Mouse (Mus musculus) midbrain, embryonic 11.5 days (tissue): ENCODE data around the gene Ssr3. TPM values are rescaled to one million over a fixed set of nuclear protein-coding genes. Genes with fewer than 3 reads are reported as not detected.

ENCODE experiments used
- ATAC-seq: fragments of 200-750 bp; cut with Nextera tagmentation; 2 replicates; pipeline ENCODE4 v1.8.0; 2017; ENCODE audit warnings: moderate TSS enrichment, moderate library complexity; ENCODE audit not compliant: low FRiP score
- DNase-seq: peaks from one replicate; pipeline ENCODE4 v3.0.0; 2015; ENCODE audit warnings: low spot score; ENCODE audit errors: missing footprints
- H3K27ac ChIP-seq: fragments of 300-500 bp; sonication (generic); 2 replicates; pipeline ENCODE4 v1.5.1; 2014; ENCODE audit warnings: low read depth, low read length
- H3K27me3 ChIP-seq: fragments of 300-500 bp; sonication (generic); 2 replicates; pipeline ENCODE4 v1.6.1; 2014; ENCODE audit warnings: mild to moderate bottlenecking, low read length, moderate library complexity, mixed read lengths; ENCODE audit not compliant: control insufficient read depth, insufficient read depth
- H3K36me3 ChIP-seq: fragments of 300-500 bp; sonication (generic); 2 replicates; pipeline ENCODE4 v1.6.1; 2014; ENCODE audit warnings: mild to moderate bottlenecking, low read length, moderate library complexity, mixed read lengths; ENCODE audit not compliant: control insufficient read depth, insufficient read depth
- H3K4me1 ChIP-seq: fragments of 300-500 bp; sonication (generic); 2 replicates; pipeline ENCODE4 v1.6.1; 2014; ENCODE audit warnings: low read length; ENCODE audit not compliant: control insufficient read depth, insufficient read depth
- H3K4me2 ChIP-seq: fragments of 300-500 bp; sonication (generic); 2 replicates; pipeline ENCODE4 v1.6.1; 2014; ENCODE audit warnings: mild to moderate bottlenecking, moderate library complexity
- H3K4me3 ChIP-seq: fragments of 300-500 bp; sonication (generic); 2 replicates; pipeline ENCODE4 v1.5.1; 2014; ENCODE audit warnings: low read depth, low read length
- H3K9ac ChIP-seq: fragments of 300-500 bp; sonication (generic); 2 replicates; pipeline ENCODE4 v1.6.1; 2014; ENCODE audit warnings: low read length
- H3K9me3 ChIP-seq: fragments of 300-500 bp; sonication (generic); 2 replicates; pipeline ENCODE4 v1.6.1; 2016; ENCODE audit warnings: low read length; ENCODE audit not compliant: control insufficient read depth
- WGBS: fragments of 180-500 bp; shearing (Covaris S2); extraction: QIAGEN DNeasy Blood & Tissue Kit; methylation state at CpG from one replicate; pipeline ENCODE4 v1.1.7; 2014; 5-methylcytosine and 5-hydroxymethylcytosine counted together
- polyA plus RNA-seq: library from polyadenylated mRNA; unstranded; fragments of >200 nt; fragmentation: Nextera tagmentation; extraction: Ambion mirVana; gene quantifications from 2 replicates; pipeline ENCODE4 v1.2.1, GENCODE M21; 2014

The Ssr3 gene
- polyA plus RNA-seq, 1 experiment from 2014 or later: 295 TPM

GRCm38 (mm10) chr3:65340173-65340951 is 52.1 kb downstream of the Ssr3 start:
- WGBS: 83% methylated on average over 5 of the region's 5 CpGs
- no peak overlapping the region for H3K4me2 ChIP-seq

GRCm38 (mm10) chr3:65337835-65338464 is 54.5 kb downstream of the Ssr3 start:
- Histone ChIP-seq H3K27me3 (no peaks in the 10 kb centered on the region), H3K4me2 (no peak overlapping the region), H3K27ac (no peak overlapping the region), H3K4me3 (no peak overlapping the region), H3K36me3 (no peaks in the 10 kb centered on the region), H3K4me1 (no peaks in the 10 kb centered on the region), H3K9ac (no peak overlapping the region), H3K9me3 (no peaks in the 10 kb centered on the region)
- 88% methylated on average over 10 of the region's 10 CpGs for WGBS
- ATAC-seq (no peak), DNase-seq (no peak)

More at GRCm38 (mm10) chr3:65340173-65340951, 52.1 kb downstream of the Ssr3 start:
- Histone ChIP-seq H3K4me3 (no peak overlapping the region), H3K27me3 (no peaks in the 10 kb centered on the region), H3K36me3 (no peaks in the 10 kb centered on the region), H3K4me1 (no peaks in the 10 kb centered on the region), H3K9me3 (no peaks in the 10 kb centered on the region), H3K9ac (no peak overlapping the region), H3K27ac (no peak overlapping the region)
- ATAC-seq (no peak), DNase-seq (no peak)

Other genes with a start within 250 kb of the Ssr3 start
- gene Tiparp, start 135.8 kb upstream of the Ssr3 start, polyA plus RNA-seq: 38.8 and 41.6 TPM in 2 replicates